Mouse (Mus musculus): ENCODE measurements around the gene Thap12. TPM values are rescaled to one million over a fixed set of nuclear protein-coding genes. Genes with fewer than 3 reads are reported as not detected.

Gene Thap12
- polyA plus RNA-seq, 1 experiment from 2014 or later = 81.3 TPM

DNA sequence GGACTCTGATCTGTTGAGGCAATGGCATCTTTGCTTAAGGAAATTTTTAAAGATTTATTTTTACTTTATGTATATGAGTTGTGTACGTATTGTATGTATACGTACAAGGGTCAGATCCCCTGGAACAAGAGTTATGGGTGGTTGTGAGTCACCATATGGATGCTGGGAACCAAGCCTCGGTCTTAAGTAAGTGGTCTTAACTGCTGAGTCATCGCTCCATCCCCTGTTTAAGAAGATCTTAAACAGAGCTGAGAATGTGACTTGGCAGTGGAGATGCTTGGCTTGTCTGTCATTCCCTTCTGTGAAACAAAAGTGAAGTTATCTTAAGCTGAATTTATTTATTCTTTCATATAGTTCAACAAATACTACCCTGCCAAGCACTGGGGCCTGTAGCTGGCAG lies 31.1 kb downstream of the Thap12 start:
- H3K4me3 ChIP-seq (ENCODE audit: low read length) = no peak overlapping the region
- H3K27me3 ChIP-seq (ENCODE audit: control insufficient read depth, insufficient read depth, low read length) = no peaks in the 10 kb centered on the region; the same call in 1 of the 2 replicates
- no peak overlapping the region for H3K27ac ChIP-seq (ENCODE audit: low read depth, low read length)
- no peak for ATAC-seq (ENCODE audit: low FRiP score, low TSS enrichment)
- no peaks in the 10 kb centered on the region for H3K36me3 ChIP-seq (ENCODE audit: control insufficient read depth, insufficient read depth, low read length)
- H3K9ac ChIP-seq (ENCODE audit: low read depth, low read length) = no peak overlapping the region
- no peak overlapping the region for H3K4me2 ChIP-seq (replicated peaks; ENCODE audit: low read depth, low read length)
- WGBS = 92% methylated on average over 4 of the region's 4 CpGs
- H3K4me1 ChIP-seq (ENCODE audit: control insufficient read depth, insufficient read depth, low read length) = peaks cover 6% of the 10 kb centered on the region
- no peaks in the 10 kb centered on the region for H3K9me3 ChIP-seq (ENCODE audit: control insufficient read depth, low read length)

DNA sequence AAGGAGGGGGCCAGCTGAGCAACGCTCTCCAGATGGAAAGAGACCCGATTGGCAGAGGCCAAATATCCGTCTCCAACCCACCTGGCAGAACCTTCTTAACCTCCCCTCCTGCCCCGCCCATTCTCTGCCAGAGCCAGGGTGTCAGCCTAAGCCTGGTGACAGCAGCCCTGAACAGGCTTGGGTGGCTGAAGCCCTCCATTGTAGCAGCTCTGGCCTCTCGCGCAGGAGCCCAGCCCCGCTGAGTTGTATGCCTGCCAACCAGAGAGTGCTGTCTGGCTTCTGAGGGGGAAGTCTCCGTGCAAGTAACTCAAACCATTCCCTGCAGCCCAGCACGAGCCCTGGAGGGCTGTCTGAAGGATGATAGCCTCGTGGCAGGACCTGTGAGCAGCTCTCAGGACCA lies 32.0 kb downstream of the Thap12 start:
- H3K9ac ChIP-seq (ENCODE audit: low read depth, low read length) = no peak overlapping the region
- no peak overlapping the region for H3K4me3 ChIP-seq (ENCODE audit: low read length)
- H3K4me2 ChIP-seq (replicated peaks; ENCODE audit: low read depth, low read length) = no peak overlapping the region
- H3K36me3 ChIP-seq (ENCODE audit: control insufficient read depth, insufficient read depth, low read length) = no peaks in the 10 kb centered on the region
- H3K4me1 ChIP-seq (ENCODE audit: control insufficient read depth, insufficient read depth, low read length) = no peaks in the 10 kb centered on the region
- 27% methylated on average over 10 of the region's 10 CpGs for WGBS
- H3K27ac ChIP-seq (ENCODE audit: low read depth, low read length) = no peak overlapping the region
- no peaks in the 10 kb centered on the region; the same call in 1 of the 2 replicates for H3K27me3 ChIP-seq (ENCODE audit: control insufficient read depth, insufficient read depth, low read length)
- no peaks in the 10 kb centered on the region for H3K9me3 ChIP-seq (ENCODE audit: control insufficient read depth, low read length)
- ATAC-seq (ENCODE audit: low FRiP score, low TSS enrichment) = no peak

GRCm38 (mm10) chr7:98736780-98737550 lies 34.1 kb downstream of the Thap12 start:
- H3K4me1 ChIP-seq (ENCODE audit: control insufficient read depth, insufficient read depth, low read length) = peaks cover 9% of the 10 kb centered on the region
- H3K4me2 ChIP-seq (replicated peaks; ENCODE audit: low read depth, low read length) = no peak overlapping the region
- no peak overlapping the region for H3K4me3 ChIP-seq (ENCODE audit: low read length)
- no peak for ATAC-seq (ENCODE audit: low FRiP score, low TSS enrichment)
- H3K36me3 ChIP-seq (ENCODE audit: control insufficient read depth, insufficient read depth, low read length) = no peaks in the 10 kb centered on the region
- no peak overlapping the region for H3K27ac ChIP-seq (ENCODE audit: low read depth, low read length)
- H3K9me3 ChIP-seq (ENCODE audit: control insufficient read depth, low read length) = no peaks in the 10 kb centered on the region
- no peaks in the 10 kb centered on the region; the same call in 1 of the 2 replicates for H3K27me3 ChIP-seq (ENCODE audit: control insufficient read depth, insufficient read depth, low read length)
- WGBS = 78% methylated on average over 7 of the region's 7 CpGs
- H3K9ac ChIP-seq (ENCODE audit: low read depth, low read length) = no peak overlapping the region

DNA sequence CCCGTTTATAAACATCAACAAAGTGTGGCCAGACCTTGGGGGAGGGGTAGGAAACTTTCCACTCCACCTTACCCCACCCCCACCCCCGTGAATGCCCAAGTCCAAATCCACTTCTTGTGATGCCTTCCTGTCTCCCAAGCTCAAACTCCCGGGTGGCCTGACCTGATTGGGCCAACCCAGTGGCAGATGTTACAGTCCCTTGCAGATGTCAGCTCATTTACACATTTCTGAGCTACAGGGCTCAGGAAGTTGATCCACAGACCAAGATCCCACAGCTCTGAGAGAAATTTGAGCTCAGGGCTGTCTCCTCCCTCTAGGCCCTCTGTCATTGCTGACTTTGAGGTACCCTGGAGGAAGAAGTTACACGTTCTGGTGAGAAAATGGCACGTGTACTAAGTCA lies 37.5 kb downstream of the Thap12 start:
- Histone ChIP-seq H3K9ac (ENCODE audit: low read depth, low read length) (no peak overlapping the region), H3K36me3 (ENCODE audit: control insufficient read depth, insufficient read depth, low read length) (no peaks in the 10 kb centered on the region), H3K27me3 (ENCODE audit: control insufficient read depth, insufficient read depth, low read length) (no peaks in the 10 kb centered on the region; the same call in 1 of the 2 replicates), H3K4me1 (ENCODE audit: control insufficient read depth, insufficient read depth, low read length) (peaks cover 9% of the 10 kb centered on the region), H3K4me3 (ENCODE audit: low read length) (no peak overlapping the region), H3K9me3 (ENCODE audit: control insufficient read depth, low read length) (no peaks in the 10 kb centered on the region), H3K27ac (ENCODE audit: low read depth, low read length) (no peak overlapping the region), H3K4me2 (replicated peaks; ENCODE audit: low read depth, low read length) (no peak overlapping the region)
- WGBS = 4% methylated on average over 5 of the region's 5 CpGs
- peak; percentile 78 for ATAC-seq (ENCODE audit: low FRiP score, low TSS enrichment)

DNA sequence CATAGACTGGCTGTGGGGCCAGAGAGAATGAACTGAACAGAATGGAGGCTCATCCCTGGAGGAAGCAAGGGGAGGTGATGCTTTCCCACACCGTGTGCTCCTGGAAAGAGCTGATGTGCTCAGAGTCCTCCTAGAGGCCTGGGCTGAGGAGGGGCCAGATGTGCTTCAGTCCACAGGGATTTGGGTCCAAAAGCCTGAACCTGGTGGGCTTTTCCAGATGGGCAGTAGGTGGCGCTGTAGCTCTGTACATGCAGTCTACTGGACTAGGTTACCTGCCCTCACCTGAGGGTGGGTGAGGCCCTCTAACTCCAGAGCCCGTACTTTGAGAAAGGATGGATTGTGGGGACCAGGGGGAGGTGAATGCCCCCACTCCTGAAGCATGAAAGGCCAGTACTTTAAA lies 40.4 kb downstream of the Thap12 start:
- H3K4me1 ChIP-seq (ENCODE audit: control insufficient read depth, insufficient read depth, low read length) = peaks cover 9% of the 10 kb centered on the region
- no peaks in the 10 kb centered on the region for H3K36me3 ChIP-seq (ENCODE audit: control insufficient read depth, insufficient read depth, low read length)
- peak; percentile 32; the same call in 1 of the 2 replicates for ATAC-seq (ENCODE audit: low FRiP score, low TSS enrichment)
- H3K9me3 ChIP-seq (ENCODE audit: control insufficient read depth, low read length) = no peaks in the 10 kb centered on the region
- H3K9ac ChIP-seq (ENCODE audit: low read depth, low read length) = no peak overlapping the region
- no peak overlapping the region for H3K27ac ChIP-seq (ENCODE audit: low read depth, low read length)
- peaks cover 6% of the 10 kb centered on the region for H3K27me3 ChIP-seq (ENCODE audit: control insufficient read depth, insufficient read depth, low read length)
- H3K4me2 ChIP-seq (replicated peaks; ENCODE audit: low read depth, low read length) = no peak overlapping the region
- 4% methylated on average over 3 of the region's 3 CpGs for WGBS
- H3K4me3 ChIP-seq (ENCODE audit: low read length) = no peak overlapping the region

GRCm38 (mm10) chr7:98750404-98750803 lies 47.5 kb downstream of the Thap12 start:
- Histone ChIP-seq H3K27ac (ENCODE audit: low read depth, low read length) (no peak overlapping the region), H3K9me3 (ENCODE audit: control insufficient read depth, low read length) (no peaks in the 10 kb centered on the region), H3K4me1 (ENCODE audit: control insufficient read depth, insufficient read depth, low read length) (peaks cover 5% of the 10 kb centered on the region), H3K27me3 (ENCODE audit: control insufficient read depth, insufficient read depth, low read length) (peaks cover 19% of the 10 kb centered on the region), H3K4me2 (replicated peaks; ENCODE audit: low read depth, low read length) (no peak overlapping the region), H3K36me3 (ENCODE audit: control insufficient read depth, insufficient read depth, low read length) (no peaks in the 10 kb centered on the region), H3K9ac (ENCODE audit: low read depth, low read length) (no peak overlapping the region), H3K4me3 (ENCODE audit: low read length) (no peak overlapping the region)
- no peak for ATAC-seq (ENCODE audit: low FRiP score, low TSS enrichment)
- WGBS = 65% methylated on average over 10 of the region's 10 CpGs

GRCm38 (mm10) chr7:98752680-98753079 lies 49.8 kb downstream of the Thap12 start:
- no peak for ATAC-seq (ENCODE audit: low FRiP score, low TSS enrichment)
- H3K36me3 ChIP-seq (ENCODE audit: control insufficient read depth, insufficient read depth, low read length) = no peaks in the 10 kb centered on the region

DNA sequence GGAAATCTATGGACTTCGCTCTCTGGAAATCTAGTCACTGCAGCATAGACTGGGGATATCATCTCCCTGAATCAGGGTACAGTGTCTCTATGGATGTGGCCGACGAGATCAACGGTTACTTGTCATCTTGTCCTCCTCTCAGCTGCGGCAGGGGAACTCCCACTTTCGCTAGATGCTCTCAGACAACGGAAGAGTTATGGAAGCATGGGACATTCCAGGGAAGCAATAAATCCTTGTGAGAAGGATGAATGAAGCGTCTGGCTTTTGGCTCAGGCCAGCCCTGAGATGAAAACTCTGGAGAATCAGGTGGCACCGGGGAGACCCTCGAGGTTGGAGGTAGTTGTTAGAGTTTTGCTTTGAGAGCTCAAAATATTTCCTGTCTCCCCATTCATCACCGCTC lies 53.1 kb downstream of the Thap12 start:
- Histone ChIP-seq H3K9ac (ENCODE audit: low read depth, low read length) (no peak overlapping the region), H3K4me2 (replicated peaks; ENCODE audit: low read depth, low read length) (no peak overlapping the region), H3K4me1 (ENCODE audit: control insufficient read depth, insufficient read depth, low read length) (peaks cover 20% of the 10 kb centered on the region), H3K36me3 (ENCODE audit: control insufficient read depth, insufficient read depth, low read length) (no peaks in the 10 kb centered on the region), H3K4me3 (ENCODE audit: low read length) (no peak overlapping the region), H3K27me3 (ENCODE audit: control insufficient read depth, insufficient read depth, low read length) (peaks cover 14% of the 10 kb centered on the region), H3K27ac (ENCODE audit: low read depth, low read length) (no peak overlapping the region), H3K9me3 (ENCODE audit: control insufficient read depth, low read length) (no peaks in the 10 kb centered on the region)
- WGBS = 30% methylated on average over 11 of the region's 11 CpGs
- no peak for ATAC-seq (ENCODE audit: low FRiP score, low TSS enrichment)

More at GRCm38 (mm10) chr7:98752680-98753079, 49.8 kb downstream of the Thap12 start:
- Histone ChIP-seq H3K4me1 (ENCODE audit: control insufficient read depth, insufficient read depth, low read length) (peaks cover 17% of the 10 kb centered on the region), H3K9ac (ENCODE audit: low read depth, low read length) (no peak overlapping the region), H3K27ac (ENCODE audit: low read depth, low read length) (no peak overlapping the region), H3K27me3 (ENCODE audit: control insufficient read depth, insufficient read depth, low read length) (peaks cover 18% of the 10 kb centered on the region), H3K9me3 (ENCODE audit: control insufficient read depth, low read length) (no peaks in the 10 kb centered on the region), H3K4me2 (replicated peaks; ENCODE audit: low read depth, low read length) (no peak overlapping the region), H3K4me3 (ENCODE audit: low read length) (no peak overlapping the region)
- WGBS = 64% methylated on average over 8 of the region's 8 CpGs

DNA sequence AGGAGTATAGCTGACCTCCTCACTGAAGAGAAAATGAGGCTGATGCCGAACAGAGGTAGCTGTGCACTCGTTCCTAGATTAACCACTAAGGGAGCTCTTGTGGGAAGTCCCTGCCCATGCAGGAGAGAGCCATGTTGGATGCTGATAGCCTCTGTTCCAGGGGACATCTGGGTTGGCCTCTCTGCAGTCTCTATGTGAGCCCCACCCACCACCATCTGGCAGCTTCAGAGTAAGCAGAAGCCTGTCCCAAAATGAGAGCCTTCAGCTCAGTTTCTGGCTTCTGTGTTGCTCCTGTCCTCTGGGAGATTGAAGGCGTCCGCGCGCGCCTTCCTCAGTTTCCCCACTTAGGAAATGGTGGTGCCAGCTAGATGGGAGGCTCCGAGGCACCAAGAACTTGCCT lies 53.7 kb downstream of the Thap12 start:
- 0 out of 2 replicates have a peak, but pooled peaks have one; percentile 9 for ATAC-seq (ENCODE audit: low FRiP score, low TSS enrichment)

More for the DNA sequence above, 53.7 kb downstream of the Thap12 start:
- Histone ChIP-seq H3K27me3 (ENCODE audit: control insufficient read depth, insufficient read depth, low read length) (peaks cover 14% of the 10 kb centered on the region), H3K36me3 (ENCODE audit: control insufficient read depth, insufficient read depth, low read length) (no peaks in the 10 kb centered on the region), H3K9me3 (ENCODE audit: control insufficient read depth, low read length) (no peaks in the 10 kb centered on the region), H3K4me2 (replicated peaks; ENCODE audit: low read depth, low read length) (no peak overlapping the region), H3K4me1 (ENCODE audit: control insufficient read depth, insufficient read depth, low read length) (peaks cover 20% of the 10 kb centered on the region), H3K9ac (ENCODE audit: low read depth, low read length) (no peak overlapping the region), H3K4me3 (ENCODE audit: low read length) (no peak overlapping the region), H3K27ac (ENCODE audit: low read depth, low read length) (no peak overlapping the region)
- 72% methylated on average over 8 of the region's 8 CpGs for WGBS

Measured in kidney, embryonic 14.5 days (tissue).